Mouse (Mus musculus): Measurements from ENCODE around the gene Nkain2. TPM values are rescaled to one million over a fixed set of nuclear protein-coding genes. Genes with fewer than 3 reads are reported as not detected.

Nkain2 gene
- polyA plus RNA-seq, 1 experiment from 2014 or later: 0.87 TPM

DNA sequence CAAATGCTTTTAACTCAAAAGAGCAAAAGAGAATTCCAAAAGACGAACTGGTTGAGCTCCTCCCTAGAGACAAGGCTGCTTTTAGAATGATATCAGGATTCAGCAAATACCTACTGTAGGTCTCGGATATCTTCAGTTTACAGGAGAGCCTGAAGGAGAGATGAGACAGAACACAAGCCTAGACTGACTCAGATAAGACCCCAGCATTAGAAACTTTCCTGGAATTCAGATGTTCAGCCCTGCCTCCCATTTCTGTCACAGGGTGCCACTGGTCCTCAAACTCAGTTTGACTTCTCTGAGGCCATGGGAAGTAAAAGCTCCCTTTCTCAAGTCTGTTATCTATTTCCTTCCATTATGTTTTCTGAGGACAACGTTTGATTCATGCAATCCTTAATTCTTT, 332.6 kb downstream of the Nkain2 start:
- H3K9me3 ChIP-seq (ENCODE audit: control insufficient read depth, low read length): no peaks in the 10 kb centered on the region
- no peak for TF ChIP-seq EP300 (optimal IDR thresholded peaks at IDR 0.05)
- TF ChIP-seq CTCF (IDR thresholded peaks at IDR 0.05; ENCODE audit: low read depth): no peak
- ATAC-seq (ENCODE audit: low FRiP score, low TSS enrichment): no peak
- H3K4me1 ChIP-seq (replicated peaks; ENCODE audit: control insufficient read depth, insufficient read depth): no peaks in the 10 kb centered on the region
- H3K27ac ChIP-seq (replicated peaks): no peak overlapping the region
- no peak overlapping the region for H3K4me2 ChIP-seq (replicated peaks; ENCODE audit: low read depth)
- no peak overlapping the region for H3K4me3 ChIP-seq (ENCODE audit: low read depth, low read length)
- no peaks in the 10 kb centered on the region for H3K36me3 ChIP-seq (ENCODE audit: control insufficient read depth, insufficient read depth, low read length)
- no peak overlapping the region for H3K9ac ChIP-seq (ENCODE audit: low read length)
- H3K27me3 ChIP-seq (ENCODE audit: control insufficient read depth, insufficient read depth, low read length): no peaks in the 10 kb centered on the region
- WGBS: 59% methylated on average over 3 of the region's 3 CpGs
- DNase-seq (ENCODE audit: low spot score): no peak

DNA sequence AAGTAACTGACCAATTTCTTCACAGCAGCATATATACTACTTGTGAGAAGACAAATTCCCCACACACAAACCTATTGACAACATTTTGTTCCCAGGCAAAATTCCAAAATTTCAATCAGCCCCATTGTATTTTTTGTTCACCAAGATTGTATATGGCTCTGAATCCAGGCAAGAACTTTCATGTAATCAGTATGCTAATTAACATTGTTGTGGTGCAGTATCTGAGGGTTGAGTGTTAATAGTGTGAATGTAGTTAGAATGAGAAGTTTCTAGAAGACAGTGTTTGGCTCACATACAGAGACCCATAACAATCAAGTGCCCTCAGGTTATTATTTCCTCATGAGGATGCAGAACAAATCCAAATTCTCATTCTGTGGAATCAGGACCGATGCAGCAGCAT, 354.2 kb downstream of the Nkain2 start:
- Histone ChIP-seq H3K4me2 (replicated peaks; ENCODE audit: low read depth) (no peak overlapping the region), H3K4me3 (ENCODE audit: low read depth, low read length) (no peak overlapping the region), H3K9me3 (ENCODE audit: control insufficient read depth, low read length) (no peaks in the 10 kb centered on the region), H3K27me3 (ENCODE audit: control insufficient read depth, insufficient read depth, low read length) (no peaks in the 10 kb centered on the region), H3K4me1 (replicated peaks; ENCODE audit: control insufficient read depth, insufficient read depth) (no peaks in the 10 kb centered on the region), H3K27ac (replicated peaks) (no peak overlapping the region), H3K9ac (ENCODE audit: low read length) (no peak overlapping the region), H3K36me3 (ENCODE audit: control insufficient read depth, insufficient read depth, low read length) (no peaks in the 10 kb centered on the region)
- no peak for ATAC-seq (ENCODE audit: low FRiP score, low TSS enrichment)
- TF ChIP-seq CTCF (IDR thresholded peaks at IDR 0.05; ENCODE audit: low read depth) (no peak), EP300 (optimal IDR thresholded peaks at IDR 0.05) (no peak)
- WGBS: 82% methylated on average over 1 of the region's 1 CpGs
- DNase-seq (ENCODE audit: low spot score): no peak

DNA sequence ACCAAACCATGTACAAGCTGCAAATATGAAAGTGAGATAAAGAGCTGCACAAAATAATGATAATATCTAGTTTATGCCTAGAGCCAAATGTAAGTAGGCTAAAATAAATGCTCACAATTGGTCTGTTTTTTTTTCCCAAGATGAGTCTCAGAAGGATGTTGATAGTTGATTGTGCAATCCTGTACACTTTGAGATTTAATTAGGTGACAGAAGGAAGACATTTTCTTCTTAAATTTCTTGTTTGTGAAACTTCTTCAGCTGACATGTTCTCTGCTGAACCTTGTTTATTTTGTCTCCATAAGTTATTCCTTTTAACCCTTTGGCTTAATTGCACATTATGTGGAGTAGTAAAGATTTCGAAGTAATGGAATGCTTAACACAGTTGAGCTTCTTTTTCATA, 379.4 kb downstream of the Nkain2 start:
- 79% methylated on average over 1 of the region's 1 CpGs for WGBS
- H3K27me3 ChIP-seq (ENCODE audit: control insufficient read depth, insufficient read depth, low read length): no peaks in the 10 kb centered on the region
- H3K9ac ChIP-seq (ENCODE audit: low read length): no peak overlapping the region
- no peak overlapping the region for H3K27ac ChIP-seq (replicated peaks)
- H3K4me2 ChIP-seq (replicated peaks; ENCODE audit: low read depth): no peak overlapping the region
- no peaks in the 10 kb centered on the region for H3K36me3 ChIP-seq (ENCODE audit: control insufficient read depth, insufficient read depth, low read length)
- H3K4me3 ChIP-seq (ENCODE audit: low read depth, low read length): no peak overlapping the region
- DNase-seq (ENCODE audit: low spot score): no peak
- H3K9me3 ChIP-seq (ENCODE audit: control insufficient read depth, low read length): no peaks in the 10 kb centered on the region
- no peaks in the 10 kb centered on the region for H3K4me1 ChIP-seq (replicated peaks; ENCODE audit: control insufficient read depth, insufficient read depth)
- ATAC-seq (ENCODE audit: low FRiP score, low TSS enrichment): no peak
- TF ChIP-seq EP300 (optimal IDR thresholded peaks at IDR 0.05) (no peak), CTCF (IDR thresholded peaks at IDR 0.05; ENCODE audit: low read depth) (no peak)

DNA sequence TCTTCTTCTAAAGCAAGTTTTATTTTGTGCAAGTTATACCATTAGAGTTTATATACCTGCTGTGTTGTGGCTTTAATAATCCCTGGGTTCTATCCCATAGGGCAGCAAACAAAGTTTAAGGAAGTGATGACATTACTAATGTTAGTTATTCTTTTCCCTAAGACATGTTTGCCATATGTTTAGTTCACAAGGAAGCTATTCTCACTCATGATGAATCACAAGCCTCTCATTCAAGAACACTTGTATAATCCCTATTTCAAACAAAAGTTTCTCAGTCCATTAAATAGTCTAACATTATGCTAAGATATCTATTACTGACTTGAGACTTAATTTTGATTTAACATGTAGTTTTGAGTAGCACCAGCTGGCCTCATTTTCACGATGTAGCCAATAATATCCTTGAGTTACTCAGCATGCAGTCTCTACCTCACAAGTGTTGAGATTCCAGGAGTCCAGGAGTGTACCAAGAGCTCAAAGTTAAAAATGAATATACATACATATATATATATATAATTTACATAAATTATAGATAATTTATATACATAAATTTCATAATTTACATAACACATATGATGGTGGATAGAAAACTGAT, 395.6 kb downstream of the Nkain2 start:
- Histone ChIP-seq H3K4me3 (ENCODE audit: low read depth, low read length) (no peak overlapping the region), H3K4me2 (replicated peaks; ENCODE audit: low read depth) (no peak overlapping the region), H3K4me1 (replicated peaks; ENCODE audit: control insufficient read depth, insufficient read depth) (no peaks in the 10 kb centered on the region), H3K27me3 (ENCODE audit: control insufficient read depth, insufficient read depth, low read length) (no peaks in the 10 kb centered on the region), H3K9ac (ENCODE audit: low read length) (no peak overlapping the region), H3K9me3 (ENCODE audit: control insufficient read depth, low read length) (no peaks in the 10 kb centered on the region), H3K36me3 (ENCODE audit: control insufficient read depth, insufficient read depth, low read length) (no peaks in the 10 kb centered on the region), H3K27ac (replicated peaks) (no peak overlapping the region)
- 39% methylated on average over 1 of the region's 1 CpGs for WGBS
- ATAC-seq (ENCODE audit: low FRiP score, low TSS enrichment) (no peak), DNase-seq (ENCODE audit: low spot score) (no peak)
- no peak for TF ChIP-seq CTCF (IDR thresholded peaks at IDR 0.05; ENCODE audit: low read depth)
- no peak for TF ChIP-seq EP300 (optimal IDR thresholded peaks at IDR 0.05)

DNA sequence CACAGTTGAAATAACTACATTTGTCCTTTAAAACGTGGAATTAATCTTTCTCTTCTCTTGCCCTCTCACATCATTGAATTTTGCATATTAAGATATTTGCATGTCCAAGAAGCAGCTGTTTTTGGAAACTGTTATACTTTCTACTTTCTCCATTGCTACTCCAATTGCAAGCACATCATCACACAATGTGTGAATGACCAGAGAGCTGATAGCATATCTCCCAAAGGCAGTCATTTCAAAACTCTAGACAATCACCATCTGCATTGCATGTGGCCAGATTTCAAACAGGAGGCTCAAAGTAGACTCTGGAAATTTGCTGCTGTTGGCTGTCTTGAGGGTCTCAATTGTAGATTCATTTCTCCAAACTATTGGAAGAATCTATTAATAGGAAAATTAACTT, 396.7 kb downstream of the Nkain2 start:
- Histone ChIP-seq H3K36me3 (ENCODE audit: control insufficient read depth, insufficient read depth, low read length) (no peaks in the 10 kb centered on the region), H3K4me1 (replicated peaks; ENCODE audit: control insufficient read depth, insufficient read depth) (no peaks in the 10 kb centered on the region), H3K9ac (ENCODE audit: low read length) (no peak overlapping the region), H3K27ac (replicated peaks) (no peak overlapping the region), H3K9me3 (ENCODE audit: control insufficient read depth, low read length) (no peaks in the 10 kb centered on the region), H3K4me3 (ENCODE audit: low read depth, low read length) (no peak overlapping the region), H3K27me3 (ENCODE audit: control insufficient read depth, insufficient read depth, low read length) (no peaks in the 10 kb centered on the region), H3K4me2 (replicated peaks; ENCODE audit: low read depth) (no peak overlapping the region)
- DNase-seq (ENCODE audit: low spot score) (no peak), ATAC-seq (ENCODE audit: low FRiP score, low TSS enrichment) (no peak)
- WGBS: 64% methylated on average over 1 of the region's 1 CpGs
- no peak for TF ChIP-seq EP300 (optimal IDR thresholded peaks at IDR 0.05)
- no peak for TF ChIP-seq CTCF (IDR thresholded peaks at IDR 0.05; ENCODE audit: low read depth)

DNA sequence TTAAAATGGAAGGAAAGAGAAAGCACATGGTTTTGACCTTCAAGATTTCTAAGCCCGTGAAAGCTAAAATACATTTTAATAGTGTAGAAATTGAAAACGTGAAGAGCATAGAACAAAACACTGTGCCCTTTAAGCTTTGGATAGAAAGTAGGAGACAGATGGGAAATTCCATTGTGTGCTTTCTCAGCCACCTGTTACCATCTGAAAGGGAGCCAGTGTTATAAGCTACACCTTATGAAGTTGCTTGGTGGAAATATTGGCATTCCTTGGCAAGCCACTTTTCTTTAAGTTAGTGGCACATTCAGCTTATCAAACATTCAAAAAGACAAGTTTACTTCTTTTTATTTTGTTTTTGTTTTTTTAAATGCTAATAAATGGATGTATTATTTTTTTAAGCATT, 427.5 kb downstream of the Nkain2 start:
- no peak overlapping the region for H3K27ac ChIP-seq (replicated peaks)
- no peaks in the 10 kb centered on the region for H3K4me1 ChIP-seq (replicated peaks; ENCODE audit: control insufficient read depth, insufficient read depth)
- ATAC-seq (ENCODE audit: low FRiP score, low TSS enrichment): no peak
- H3K4me3 ChIP-seq (ENCODE audit: low read depth, low read length): no peak overlapping the region
- H3K36me3 ChIP-seq (ENCODE audit: control insufficient read depth, insufficient read depth, low read length): no peaks in the 10 kb centered on the region
- 71% methylated on average over 2 of the region's 2 CpGs for WGBS
- H3K27me3 ChIP-seq (ENCODE audit: control insufficient read depth, insufficient read depth, low read length): no peaks in the 10 kb centered on the region
- H3K4me2 ChIP-seq (replicated peaks; ENCODE audit: low read depth): no peak overlapping the region
- no peak overlapping the region for H3K9ac ChIP-seq (ENCODE audit: low read length)
- DNase-seq (ENCODE audit: low spot score): no peak
- no peak for TF ChIP-seq CTCF (IDR thresholded peaks at IDR 0.05; ENCODE audit: low read depth)
- no peaks in the 10 kb centered on the region for H3K9me3 ChIP-seq (ENCODE audit: control insufficient read depth, low read length)
